Mouse (Mus musculus) thymus, postnatal 0 days (tissue): ENCODE results near the gene Apela. TPM values are rescaled to one million over a fixed set of nuclear protein-coding genes. Genes with fewer than 3 reads are reported as not detected.
"Not testable (repeated sequence)": the region's sequence is repeated elsewhere in the genome, so short reads cannot be mapped to it uniquely, and the experiment has no call there.

Experiments
- DNase-seq: peaks from one replicate; pipeline ENCODE4 v3.0.0-alpha.2; 2015; ENCODE audit warnings: low spot score
- polyA plus RNA-seq: library from polyadenylated mRNA; unstranded; fragments of >200 nt; fragmentation: Nextera tagmentation; extraction: Ambion mirVana; gene quantifications from 2 replicates; pipeline ENCODE4 v1.2.1, GENCODE M21; 2015

Apela gene
- polyA plus RNA-seq, 1 experiment from 2014 or later, result not detected

- no peak for DNase-seq
Observed at GRCm38 (mm10) chr8:65028959-65029686, 8.0 kb downstream of the Apela start.

GRCm38 (mm10) chr8:65022485-65022884, 14.7 kb downstream of the Apela start:
- peak; percentile 7 for DNase-seq

- no peak for DNase-seq
Observed at GRCm38 (mm10) chr8:65018423-65018822, 18.7 kb downstream of the Apela start, which contains the start of the genes Trim61 and Trim60. Trim61 (minus strand) TSS chr8:65018523. Trim60 (minus strand) TSS chr8:65018584.

GRCm38 (mm10) chr8:65007616-65008015, 29.5 kb downstream of the Apela start:
- not testable (repeated sequence) for DNase-seq

GRCm38 (mm10) chr8:64998806-64999365, 38.2 kb downstream of the Apela start:
- DNase-seq, result no peak

- DNase-seq, result no peak
Observed at GRCm38 (mm10) chr8:64987731-64988130, 49.4 kb downstream of the Apela start, which contains the start of gene Trim75. Trim75 (minus strand) TSS chr8:64987831.

GRCm38 (mm10) chr8:64983150-64983897, 53.8 kb downstream of the Apela start:
- no peak for DNase-seq

Other genes starting within 250 kb of the Apela start
- 8.1 and 8.4 TPM in 2 replicates for gene Klhl2, start 187.3 kb downstream of the Apela start, polyA plus RNA-seq
- gene Tmem192, start 90.2 kb downstream of the Apela start, polyA plus RNA-seq, result 49.7 and 54.5 TPM in 2 replicates
- gene Trim75, start 49.5 kb downstream of the Apela start, polyA plus RNA-seq, result not detected in 2 replicates
- not detected in 2 replicates for gene Trim61, start 18.8 kb downstream of the Apela start, polyA plus RNA-seq
- not detected in 2 replicates for gene Trim60, start 18.8 kb downstream of the Apela start, polyA plus RNA-seq
- gene Gm10663, start 37.7 kb upstream of the Apela start, polyA plus RNA-seq, result not detected in 2 replicates
- gene BC030870, start 92.2 kb upstream of the Apela start, polyA plus RNA-seq, result not detected in 2 replicates